In genomic region chr17:46890116-46890815, GRCm38 (mm10) we compare ENCODE assay signal across 7 mouse cellular contexts. TPM values are rescaled to one million over a fixed set of nuclear protein-coding genes. Genes with fewer than 3 reads are reported as not detected.
DNase-seq lines count a peak whose midpoint lies in the region; ATAC-seq lines count a peak whose summit lies in the region.

Gene Tbcc, plus strand, starts transcription at chr17:46890684.

- H3K9me3 ChIP-seq in embryonic facial prominence, embryonic 12.5 days: no peaks in the 10 kb centered on the region
- H3K9me3 ChIP-seq in limb, embryonic 11.5 days (ENCODE audit: control insufficient read depth, low read length): no peaks in the 10 kb centered on the region
- no peaks in the 10 kb centered on the region for H3K9me3 ChIP-seq in midbrain, embryonic 14.5 days (ENCODE audit: control insufficient read depth, low read length)

- peaks cover 8% of the 10 kb centered on the region; the same call in 1 of the 2 replicates for H3K36me3 ChIP-seq in embryonic facial prominence, embryonic 12.5 days
- peaks cover 7% of the 10 kb centered on the region; the same call in 1 of the 2 replicates for H3K36me3 ChIP-seq in limb, embryonic 11.5 days (ENCODE audit: control insufficient read depth, insufficient read depth, low read length)
- H3K36me3 ChIP-seq in midbrain, embryonic 14.5 days (ENCODE audit: control insufficient read depth, insufficient read depth, low read length): 0 out of 2 replicates have a peak, but pooled peaks cover 3% of the 10 kb centered on the region

- DNase-seq in adrenal gland, postnatal 25 days: peak; percentile 97
- DNase-seq in heart, adult 11 months: peak; percentile 100
- DNase-seq in kidney, adult 18-20 months: peak; percentile 95
- peak; percentile 99 for DNase-seq in limb, embryonic 11.5 days (ENCODE audit: low spot score)
- peak; percentile 99 for DNase-seq in midbrain, embryonic 14.5 days
- peak; percentile 92 to 93 for DNase-seq in spleen, adult 18-20 months

- H3K27me3 ChIP-seq in embryonic facial prominence, embryonic 12.5 days: no peaks in the 10 kb centered on the region
- no peaks in the 10 kb centered on the region for H3K27me3 ChIP-seq in limb, embryonic 11.5 days (ENCODE audit: control insufficient read depth, insufficient read depth, low read length)
- H3K27me3 ChIP-seq in midbrain, embryonic 14.5 days (ENCODE audit: control insufficient read depth, insufficient read depth, low read length): no peaks in the 10 kb centered on the region

- H3K4me1 ChIP-seq in embryonic facial prominence, embryonic 12.5 days: peaks cover 27% of the 10 kb centered on the region
- peaks cover 23% of the 10 kb centered on the region for H3K4me1 ChIP-seq in limb, embryonic 11.5 days (ENCODE audit: control insufficient read depth, insufficient read depth, low read length)
- peaks cover 24% of the 10 kb centered on the region for H3K4me1 ChIP-seq in midbrain, embryonic 14.5 days (ENCODE audit: control insufficient read depth, insufficient read depth, low read length)

- H3K4me2 ChIP-seq in embryonic facial prominence, embryonic 12.5 days (replicated peaks): peak within 1 kb of the TSS; percentile 93
- peak within 1 kb of the TSS; percentile 97 for H3K4me2 ChIP-seq in limb, embryonic 11.5 days (ENCODE audit: low read depth, severe bottlenecking)
- peak within 1 kb of the TSS; percentile 67 for H3K4me2 ChIP-seq in midbrain, embryonic 14.5 days (ENCODE audit: low read length)

- peak within 1 kb of the TSS; percentile 73 for H3K4me3 ChIP-seq in embryonic facial prominence, embryonic 12.5 days
- peak within 1 kb of the TSS; percentile 92 for H3K4me3 ChIP-seq in limb, embryonic 11.5 days (ENCODE audit: low read depth, low read length)
- H3K4me3 ChIP-seq in midbrain, embryonic 14.5 days (replicated peaks; ENCODE audit: low read depth, low read length): peak within 1 kb of the TSS; percentile 77

- peak within 1 kb of the TSS; percentile 99 for H3K27ac ChIP-seq in embryonic facial prominence, embryonic 12.5 days
- H3K27ac ChIP-seq in limb, embryonic 11.5 days (replicated peaks; ENCODE audit: low read depth, low read length): peak within 1 kb of the TSS; percentile 97
- H3K27ac ChIP-seq in midbrain, embryonic 14.5 days (replicated peaks; ENCODE audit: low read depth, low read length): peak within 1 kb of the TSS; percentile 96

- peak; percentile 90 for ATAC-seq in embryonic facial prominence, embryonic 12.5 days (ENCODE audit: insufficient number of reproducible peaks, insufficient read depth, low FRiP score, low TSS enrichment)
- peak; percentile 88 for ATAC-seq in limb, embryonic 11.5 days (ENCODE audit: insufficient number of reproducible peaks, low FRiP score, low TSS enrichment, low read depth)
- ATAC-seq in midbrain, embryonic 14.5 days (ENCODE audit: low FRiP score, low TSS enrichment): peak; percentile 93

- under 1% methylated on average over 40 of the region's 40 CpGs for WGBS in embryonic facial prominence, embryonic 12.5 days
- WGBS in limb, embryonic 11.5 days: under 1% methylated on average over 38 of the region's 40 CpGs
- WGBS in midbrain, embryonic 14.5 days: under 1% methylated on average over 40 of the region's 40 CpGs

- H3K9ac ChIP-seq in embryonic facial prominence, embryonic 12.5 days: peak within 1 kb of the TSS; percentile 83
- peak within 1 kb of the TSS; percentile 91 for H3K9ac ChIP-seq in limb, embryonic 11.5 days (ENCODE audit: low read length)
- H3K9ac ChIP-seq in midbrain, embryonic 14.5 days (replicated peaks; ENCODE audit: low read length): peak within 1 kb of the TSS; percentile 81

RNA-seq across cellular contexts. Expression of gene Tbcc, which starts in this region (rescaled TPM):
- 19.7 and 24.3 TPM in 2 replicates for total RNA-seq in adrenal gland, postnatal 25 days (2021)
- polyA plus RNA-seq in embryonic facial prominence, embryonic 12.5 days (2016; fragmentation: Nextera tagmentation; extraction: Ambion mirVana): 80.2 and 83.7 TPM in 2 replicates
- polyA plus RNA-seq in limb, embryonic 11.5 days (2014; fragmentation: Nextera tagmentation; extraction: Ambion mirVana): 73.0 and 73.3 TPM in 2 replicates
- polyA plus RNA-seq in midbrain, embryonic 14.5 days (2014; fragmentation: Nextera tagmentation; extraction: Ambion mirVana): 62.8 and 67.6 TPM in 2 replicates

Comparison
In these comparisons a context has a peak if more than half of its experiments do, and no peak if none do; other contexts are left out.
1. Peak in every context shown above with its lines: DNase-seq, ATAC-seq, H3K4me3 ChIP-seq and H3K27ac ChIP-seq.